Mouse (Mus musculus): ENCODE measurements around the gene Tjp2.

- TF ChIP-seq GATA1 (IDR thresholded peaks at IDR 0.05; ENCODE audit: low read length) = no peak
- no peak for TF ChIP-seq TAL1 (IDR thresholded peaks at IDR 0.05; ENCODE audit: low read length)
Measured at GRCm38 (mm10) chr19:24251869-24252268, 27.0 kb upstream of the Tjp2 start.
